Mouse (Mus musculus) hindbrain, embryonic 11.5 days (tissue): ENCODE data around the gene Smarcd2. TPM values are rescaled to one million over a fixed set of nuclear protein-coding genes. Genes with fewer than 3 reads are reported as not detected.

ENCODE experiments used
- polyA plus RNA-seq: library from polyadenylated mRNA; unstranded; fragments of >200 nt; fragmentation: Nextera tagmentation; extraction: Ambion mirVana; gene quantifications from 2 replicates; pipeline ENCODE4 v1.2.1, GENCODE M21; 2014

The Smarcd2 gene
- polyA plus RNA-seq, 1 experiment from 2014 or later, result 31.6 TPM

Other genes with a start within 250 kb of the Smarcd2 start
- gene Dcaf7, start 236.1 kb downstream of the Smarcd2 start, polyA plus RNA-seq, result 70.1 and 77.6 TPM in 2 replicates
- 8.7 and 11.7 TPM in 2 replicates for gene Taco1, start 206.9 kb downstream of the Smarcd2 start, polyA plus RNA-seq
- 14.2 and 15.7 TPM in 2 replicates for gene Map3k3, start 188.4 kb downstream of the Smarcd2 start, polyA plus RNA-seq
- not detected in 2 replicates for gene Gm10840, start 112.1 kb downstream of the Smarcd2 start, polyA plus RNA-seq
- gene Limd2, start 112.1 kb downstream of the Smarcd2 start, polyA plus RNA-seq, result 298 and 301 TPM in 2 replicates
- gene Strada, start 70.8 kb downstream of the Smarcd2 start, polyA plus RNA-seq, result 36.4 and 44.5 TPM in 2 replicates
- gene Ccdc47, start 56.6 kb downstream of the Smarcd2 start, polyA plus RNA-seq, result 65.7 and 72.3 TPM in 2 replicates
- 91.4 and 103 TPM in 2 replicates for gene Ddx42, start 56.0 kb downstream of the Smarcd2 start, polyA plus RNA-seq
- 59.4 and 61.2 TPM in 2 replicates for gene Ftsj3, start 16.9 kb downstream of the Smarcd2 start, polyA plus RNA-seq
- gene Psmc5, start 16.8 kb downstream of the Smarcd2 start, polyA plus RNA-seq, result 381 and 414 TPM in 2 replicates
- 0.08 and 0.35 TPM in 2 replicates for gene Tcam1, start 3.7 kb upstream of the Smarcd2 start, polyA plus RNA-seq
- not detected in 2 replicates for gene Gh, start 28.9 kb upstream of the Smarcd2 start, polyA plus RNA-seq
- gene Cd79b, start 41.8 kb upstream of the Smarcd2 start, polyA plus RNA-seq, result 0.91 and 1.9 TPM in 2 replicates
- gene Scn4a, start 80.3 kb upstream of the Smarcd2 start, polyA plus RNA-seq, result 0.05 TPM in 1 of 2 replicates, not detected in the other
- gene Prr29, start 92.5 kb upstream of the Smarcd2 start, polyA plus RNA-seq, result not detected in 2 replicates
- gene Icam2, start 115.1 kb upstream of the Smarcd2 start, polyA plus RNA-seq, result 17.0 and 19.1 TPM in 2 replicates
- 5.5 and 6.2 TPM in 2 replicates for gene Ern1, start 214.9 kb upstream of the Smarcd2 start, polyA plus RNA-seq